Mouse (Mus musculus) liver, embryonic 15.5 days (tissue): ENCODE measurements at regions not wholly inside any gene's neighbourhood (a gene's known extent, or its start where the extent isn't known, plus 50 kb on each side); places are given as distances from the start of the nearest gene placed in this dataset.

Experiments used
- ATAC-seq: fragments of 200-750 bp; cut with Nextera tagmentation; 2 replicates; pipeline ENCODE4 v1.8.0; 2017; ENCODE audit warnings: moderate number of reproducible peaks, mild to moderate bottlenecking, moderate library complexity; ENCODE audit not compliant: insufficient read depth
- H3K27ac ChIP-seq: fragments of 300-500 bp; sonication (generic); replicated peaks from 2 replicates; pipeline ENCODE4 v1.5.1; 2015; ENCODE audit warnings: mild to moderate bottlenecking, inconsistent platforms
- H3K27me3 ChIP-seq: fragments of 300-500 bp; sonication (generic); 2 replicates; pipeline ENCODE4 v1.6.1; 2015; ENCODE audit warnings: mild to moderate bottlenecking, inconsistent platforms
- H3K36me3 ChIP-seq: fragments of 300-500 bp; sonication (generic); replicated peaks from 2 replicates; pipeline ENCODE4 v1.6.1; 2015; ENCODE audit warnings: moderate library complexity, mild to moderate bottlenecking, inconsistent platforms
- H3K4me1 ChIP-seq: fragments of 300-500 bp; sonication (generic); replicated peaks from 2 replicates; pipeline ENCODE4 v1.6.1; 2015; ENCODE audit warnings: inconsistent platforms
- H3K4me2 ChIP-seq: fragments of 300-500 bp; sonication (generic); 2 replicates; pipeline ENCODE4 v1.6.1; 2015; ENCODE audit warnings: moderate library complexity, mild to moderate bottlenecking, inconsistent platforms
- H3K4me3 ChIP-seq: fragments of 300-500 bp; sonication (generic); replicated peaks from 2 replicates; pipeline ENCODE4 v1.5.1; 2015; ENCODE audit warnings: mild to moderate bottlenecking, inconsistent platforms
- H3K9ac ChIP-seq: fragments of 300-500 bp; sonication (generic); 2 replicates; pipeline ENCODE4 v1.6.1; 2015; ENCODE audit warnings: moderate library complexity, mild to moderate bottlenecking, inconsistent platforms
- H3K9me3 ChIP-seq: fragments of 300-500 bp; sonication (generic); replicated peaks from 2 replicates; pipeline ENCODE4 v1.6.1; 2016; ENCODE audit warnings: inconsistent platforms
- WGBS: fragments of 180-500 bp; shearing (Covaris S2); methylation state at CpG from one replicate; pipeline ENCODE4 v1.1.7; 2015; ENCODE audit warnings: mixed read lengths; ENCODE audit not compliant: insufficient replicate concordance; 5-methylcytosine and 5-hydroxymethylcytosine counted together

DNA sequence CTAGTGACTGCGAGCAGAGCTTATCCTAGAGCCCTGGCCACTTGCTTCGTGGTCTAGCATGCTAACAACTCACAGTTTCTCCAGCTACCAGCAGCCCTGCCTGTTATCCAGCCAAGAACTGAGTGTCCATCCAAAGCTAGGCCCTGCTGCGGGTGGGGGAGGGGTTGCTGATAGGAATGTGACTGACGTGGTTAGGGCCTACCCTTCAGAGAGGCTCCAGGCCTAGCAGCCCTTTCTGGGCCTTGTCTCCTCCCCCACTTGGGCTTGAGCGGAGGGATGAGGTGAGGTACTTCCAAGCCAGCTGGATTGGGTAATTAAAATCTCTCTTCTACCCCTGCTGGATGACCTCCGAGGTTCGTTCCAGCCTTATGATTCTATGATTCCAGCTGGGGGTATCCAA is 79.2 kb downstream of the Efnb1 start:
- ATAC-seq: no peak
- no peaks in the 10 kb centered on the region for H3K9me3 ChIP-seq
- H3K4me1 ChIP-seq: no peaks in the 10 kb centered on the region
- no peak overlapping the region for H3K9ac ChIP-seq
- H3K4me3 ChIP-seq: no peak overlapping the region
- no peak overlapping the region for H3K4me2 ChIP-seq
- no peak overlapping the region for H3K27ac ChIP-seq
- H3K36me3 ChIP-seq: no peaks in the 10 kb centered on the region
- 59% methylated on average over 7 of the region's 7 CpGs for WGBS
- peaks cover 47% of the 10 kb centered on the region for H3K27me3 ChIP-seq

DNA sequence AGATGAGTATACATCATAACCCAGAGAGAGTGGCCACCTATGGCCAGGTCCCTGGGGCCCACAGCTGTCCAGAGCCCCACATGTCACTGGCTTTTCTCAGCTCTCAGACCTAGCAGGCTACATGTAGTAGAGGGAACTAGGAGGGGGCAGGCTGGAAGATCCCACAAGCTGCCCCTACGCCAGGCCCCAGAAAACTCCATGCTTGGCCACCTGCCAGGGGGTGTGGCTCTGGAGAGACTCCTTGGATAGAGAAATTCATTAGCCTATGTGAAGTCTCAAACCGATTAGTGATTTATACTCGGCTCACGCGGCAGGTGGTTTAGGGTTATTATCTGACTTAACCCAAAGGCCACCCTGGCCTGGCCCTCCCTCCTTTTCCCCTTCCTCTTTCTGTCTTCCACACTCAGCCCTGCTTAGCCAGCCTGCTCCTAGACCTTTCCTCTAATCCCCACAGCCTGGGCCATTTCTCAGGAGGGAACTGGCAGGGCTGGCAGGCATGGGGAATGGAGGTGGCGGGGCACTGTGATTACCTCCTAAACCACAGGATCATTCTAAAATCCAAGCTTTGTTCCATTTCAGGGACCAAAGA is 77.7 kb downstream of the Efnb1 start:
- Histone ChIP-seq H3K27me3 (peaks cover 41% of the 10 kb centered on the region), H3K4me3 (no peak overlapping the region), H3K4me1 (no peaks in the 10 kb centered on the region), H3K36me3 (no peaks in the 10 kb centered on the region), H3K4me2 (no peak overlapping the region), H3K27ac (no peak overlapping the region), H3K9ac (no peak overlapping the region), H3K9me3 (no peaks in the 10 kb centered on the region)
- 58% methylated on average over 6 of the region's 6 CpGs for WGBS
- no peak for ATAC-seq

DNA sequence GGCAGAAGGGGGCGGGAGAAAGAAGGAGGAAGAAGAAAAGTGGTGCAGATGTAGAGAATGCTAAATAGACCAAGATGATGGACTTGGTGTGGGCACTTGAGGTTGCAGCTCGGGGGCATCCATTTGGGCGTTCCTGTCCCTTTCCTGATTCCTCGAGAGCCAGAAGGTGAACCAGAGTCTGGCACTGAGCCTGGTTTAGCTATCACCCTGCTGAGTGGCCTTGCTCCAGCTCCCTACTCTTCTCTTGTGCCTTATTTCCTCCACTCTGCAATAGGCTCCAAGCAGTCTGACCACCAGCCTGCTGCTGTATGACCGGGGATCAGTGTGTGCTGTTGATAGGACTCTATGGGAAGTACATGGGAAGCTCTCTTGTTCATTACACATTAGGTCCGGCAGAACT is 68.1 kb downstream of the Efnb1 start:
- 65% methylated on average over 6 of the region's 6 CpGs for WGBS
- no peak overlapping the region for H3K4me2 ChIP-seq
- H3K9me3 ChIP-seq: no peaks in the 10 kb centered on the region
- no peaks in the 10 kb centered on the region for H3K4me1 ChIP-seq
- peaks cover 11% of the 10 kb centered on the region for H3K27me3 ChIP-seq
- H3K4me3 ChIP-seq: no peak overlapping the region
- no peaks in the 10 kb centered on the region for H3K36me3 ChIP-seq
- no peak overlapping the region for H3K27ac ChIP-seq
- no peak for ATAC-seq
- no peak overlapping the region for H3K9ac ChIP-seq

DNA sequence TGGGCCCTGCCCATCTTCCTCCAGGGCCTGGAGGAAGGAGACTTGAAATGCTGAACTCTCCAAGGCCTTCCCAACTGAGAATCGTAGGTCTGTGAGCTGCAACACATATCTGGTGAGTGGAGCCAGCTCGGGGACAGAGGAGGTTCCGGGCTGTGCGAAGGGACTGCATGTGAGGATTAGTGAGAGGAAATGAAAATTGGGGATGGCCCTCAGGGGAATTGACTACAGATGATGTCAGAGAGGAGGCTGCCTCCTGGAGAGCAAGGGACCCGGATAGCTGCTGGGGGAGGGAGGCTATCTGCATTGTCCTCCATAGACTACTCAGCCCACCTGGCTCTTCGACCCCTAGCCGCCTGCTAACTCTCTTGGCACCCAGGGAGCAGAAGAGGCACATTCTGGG is 65.2 kb downstream of the Efnb1 start:
- Histone ChIP-seq H3K9ac (no peak overlapping the region), H3K36me3 (no peaks in the 10 kb centered on the region), H3K27me3 (peaks cover 18% of the 10 kb centered on the region), H3K9me3 (no peaks in the 10 kb centered on the region), H3K4me2 (no peak overlapping the region), H3K4me3 (no peak overlapping the region), H3K4me1 (no peaks in the 10 kb centered on the region), H3K27ac (no peak overlapping the region)
- no peak for ATAC-seq
- 69% methylated on average over 7 of the region's 7 CpGs for WGBS

DNA sequence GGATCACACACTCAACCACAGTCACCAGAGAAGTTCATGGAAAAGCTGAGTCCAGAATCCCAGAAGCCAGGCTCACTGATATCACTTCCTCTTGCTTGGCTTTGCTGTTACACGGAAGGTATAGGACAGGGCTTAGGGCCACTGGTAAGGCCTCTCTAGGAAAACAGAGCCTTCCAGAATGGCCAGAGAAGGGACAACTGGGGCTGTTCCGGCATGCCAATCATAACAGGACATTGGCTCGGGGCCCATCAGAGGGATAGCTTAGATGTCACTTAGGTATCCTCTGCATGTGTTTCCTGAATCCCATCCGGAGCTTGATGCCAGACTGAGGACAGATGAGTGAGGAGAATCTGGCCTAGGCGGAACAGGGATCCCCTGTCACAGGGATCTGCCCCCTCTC is 63.7 kb downstream of the Efnb1 start:
- Histone ChIP-seq H3K4me3 (no peak overlapping the region), H3K4me1 (no peaks in the 10 kb centered on the region), H3K4me2 (no peak overlapping the region), H3K27me3 (peaks cover 18% of the 10 kb centered on the region), H3K36me3 (no peaks in the 10 kb centered on the region), H3K9ac (no peak overlapping the region), H3K9me3 (no peaks in the 10 kb centered on the region), H3K27ac (no peak overlapping the region)
- 0 out of 2 replicates have a peak, but pooled peaks have one; percentile 25 for ATAC-seq
- WGBS: 58% methylated on average over 5 of the region's 5 CpGs

DNA sequence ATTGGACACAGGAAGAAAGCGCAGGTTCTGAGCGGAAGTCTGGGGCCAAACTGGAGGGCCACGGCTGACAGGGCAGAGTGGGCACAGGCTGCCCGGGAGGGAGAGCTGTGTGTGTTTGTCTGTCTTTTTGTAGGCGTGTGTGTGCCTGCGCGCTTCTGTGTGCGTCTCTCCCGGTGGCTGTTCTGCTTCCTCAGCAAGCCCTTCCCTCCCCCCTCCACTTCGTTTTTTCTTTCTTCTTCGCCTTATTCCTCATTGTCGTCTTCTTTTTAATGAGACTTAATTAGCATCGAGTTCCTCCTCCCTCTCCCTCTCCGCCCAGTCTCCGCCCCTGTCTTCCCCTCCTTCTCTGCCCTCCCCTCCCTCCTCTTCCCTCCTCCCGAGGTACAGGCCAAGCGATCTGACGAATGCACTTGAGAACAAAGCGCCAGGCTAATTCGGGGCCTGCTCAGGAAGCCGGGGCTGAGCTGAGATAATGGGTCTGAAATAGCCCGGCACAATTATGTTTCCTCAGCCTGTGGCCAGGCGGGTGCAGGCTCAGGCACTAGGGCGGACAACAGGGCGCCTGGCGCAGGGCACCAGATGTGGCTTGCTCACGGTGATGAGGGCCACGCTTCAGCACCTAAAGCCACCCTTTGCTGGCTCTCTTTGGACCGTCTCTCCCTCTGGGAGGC is 63.2 kb downstream of the Efnb1 start:
- ATAC-seq: peak; percentile 61
- WGBS: 18% methylated on average over 29 of the region's 29 CpGs
- H3K4me2 ChIP-seq: peak overlapping the region; percentile 51

More for the DNA sequence above, 63.2 kb downstream of the Efnb1 start:
- Histone ChIP-seq H3K9me3 (no peaks in the 10 kb centered on the region), H3K9ac (no peak overlapping the region), H3K27me3 (peaks cover 18% of the 10 kb centered on the region), H3K36me3 (no peaks in the 10 kb centered on the region), H3K4me3 (peak overlapping the region; percentile 29), H3K4me1 (no peaks in the 10 kb centered on the region), H3K27ac (no peak overlapping the region)
